Comparison of ENCODE assay signal across 11 mouse cellular contexts in genomic region chr5:22342461-22342860, GRCm38 (mm10). TPM values are rescaled to one million over a fixed set of nuclear protein-coding genes. Genes with fewer than 3 reads are reported as not detected.
DNase-seq lines count a peak whose midpoint lies in the region; ATAC-seq lines count a peak whose summit lies in the region.
"Had no signal": no experiment of that assay in that cellular context is flagged by ENCODE, and none has a peak within 500 bp of the region (broad histone marks: within the 10 kb centered on the region; RNA-seq: fewer than 3 reads in every experiment).

No protein-coding gene starts in this region.

- H3K36me3 ChIP-seq in heart, embryonic 12.5 days: no peaks in the 10 kb centered on the region
- H3K36me3 ChIP-seq in hindbrain, embryonic 12.5 days: no peaks in the 10 kb centered on the region
- H3K36me3 ChIP-seq in midbrain, embryonic 13.5 days: no peaks in the 10 kb centered on the region
- H3K36me3 ChIP-seq: stomach, embryonic 15.5 days had no signal

- no peak for DNase-seq in heart, adult 9 months (ENCODE audit: low spot score in 2 of 2)
- DNase-seq in cerebellum, postnatal 25 days: peak; percentile 54 to 64
- DNase-seq in gastrocnemius, adult 8-10 months (ENCODE audit: low spot score in 2 of 2): no peak
- no peak for DNase-seq in adrenal gland, adult (ENCODE audit: inconsistent age in 2 of 2, low spot score in 1 of 2)
- DNase-seq in layer of hippocampus, adult 9-10 months (ENCODE audit: low spot score): no peak
- DNase-seq: adrenal gland, postnatal 36 days; kidney, adult 9 months had no signal

- peak overlapping the region; percentile 20; the same call in 1 of the 2 replicates for H3K4me3 ChIP-seq in heart, embryonic 12.5 days
- no peak overlapping the region for H3K4me3 ChIP-seq in hindbrain, embryonic 12.5 days
- peak overlapping the region; percentile 66 for H3K4me3 ChIP-seq in midbrain, embryonic 13.5 days (replicated peaks)
- H3K4me3 ChIP-seq: stomach, embryonic 15.5 days had no signal

- H3K4me1 ChIP-seq in heart, embryonic 12.5 days (replicated peaks): peaks cover 13% of the 10 kb centered on the region
- H3K4me1 ChIP-seq in hindbrain, embryonic 12.5 days: peaks cover 20% of the 10 kb centered on the region
- peaks cover 25% of the 10 kb centered on the region for H3K4me1 ChIP-seq in midbrain, embryonic 13.5 days (replicated peaks)

- 34% methylated on average over 7 of the region's 7 CpGs for WGBS in heart, embryonic 12.5 days
- 71% methylated on average over 7 of the region's 7 CpGs for WGBS in hindbrain, embryonic 12.5 days
- 73% methylated on average over 7 of the region's 7 CpGs for WGBS in midbrain, embryonic 13.5 days

- ATAC-seq in heart, embryonic 12.5 days (ENCODE audit: insufficient number of reproducible peaks, low FRiP score): no peak
- ATAC-seq in hindbrain, embryonic 12.5 days (ENCODE audit: low FRiP score): no peak
- ATAC-seq in midbrain, embryonic 13.5 days: no peak

- 0 out of 2 replicates have a peak overlapping the region, but pooled peaks have one; percentile 1 for H3K4me2 ChIP-seq in heart, embryonic 12.5 days
- H3K4me2 ChIP-seq in hindbrain, embryonic 12.5 days (replicated peaks): 0 out of 2 replicates have a peak overlapping the region, but pooled peaks have one; percentile 8
- H3K4me2 ChIP-seq in midbrain, embryonic 13.5 days (replicated peaks): peak overlapping the region; percentile 93
- H3K4me2 ChIP-seq: stomach, embryonic 15.5 days had no signal

- H3K27me3 ChIP-seq in heart, embryonic 12.5 days (replicated peaks): peaks cover 65% of the 10 kb centered on the region
- H3K27me3 ChIP-seq in hindbrain, embryonic 12.5 days: peaks cover 52% of the 10 kb centered on the region
- H3K27me3 ChIP-seq in midbrain, embryonic 13.5 days: peaks cover 38% of the 10 kb centered on the region

- H3K9ac ChIP-seq in heart, embryonic 12.5 days: no peak overlapping the region
- H3K9ac ChIP-seq in hindbrain, embryonic 12.5 days: no peak overlapping the region
- H3K9ac ChIP-seq in midbrain, embryonic 13.5 days (replicated peaks): peak overlapping the region; percentile 43; the same call in 1 of the 2 replicates
- H3K9ac ChIP-seq: stomach, embryonic 15.5 days had no signal

- H3K27ac ChIP-seq in heart, embryonic 12.5 days (ENCODE audit: poor library complexity, severe bottlenecking): no peak overlapping the region
- H3K27ac ChIP-seq in hindbrain, embryonic 12.5 days: no peak overlapping the region
- no peak overlapping the region for H3K27ac ChIP-seq in midbrain, embryonic 13.5 days
- H3K27ac ChIP-seq: stomach, embryonic 15.5 days had no signal

- H3K9me3 ChIP-seq in heart, embryonic 12.5 days (replicated peaks): no peaks in the 10 kb centered on the region
- no peaks in the 10 kb centered on the region for H3K9me3 ChIP-seq in hindbrain, embryonic 12.5 days (replicated peaks)
- H3K9me3 ChIP-seq in midbrain, embryonic 13.5 days: no peaks in the 10 kb centered on the region
- H3K9me3 ChIP-seq: stomach, embryonic 15.5 days had no signal

RNA-seq across cellular contexts. Expression of gene Reln, which starts 2.0 kb away (rescaled TPM):
- polyA plus RNA-seq in heart, embryonic 12.5 days (2016; fragmentation: Nextera tagmentation; extraction: Ambion mirVana): 4.6 TPM in 2 replicates
- polyA plus RNA-seq in hindbrain, embryonic 12.5 days (2016; fragmentation: Nextera tagmentation; extraction: Ambion mirVana): 12.9 and 13.1 TPM in 2 replicates
- polyA plus RNA-seq in midbrain, embryonic 13.5 days (2015; fragmentation: Nextera tagmentation; extraction: Ambion mirVana): 28.8 and 40.1 TPM in 2 replicates
- total RNA-seq in gastrocnemius, adult 8-10 months (2022): 1 to 10 TPM; 1.3 to 4.9 (median 2.4) TPM

Comparison
In these comparisons a context has a peak if more than half of its experiments do, and no peak if none do; other contexts are left out.
1. H3K4me2 ChIP-seq: peak in every context shown above with its lines; median percentile 93 in midbrain, embryonic 13.5 days; 8 in hindbrain, embryonic 12.5 days; 1 in heart, embryonic 12.5 days.
2. DNase-seq: peak in cerebellum, postnatal 25 days (2 of 2); none in heart, adult 9 months (0 of 2), gastrocnemius, adult 8-10 months (0 of 2), adrenal gland, adult (0 of 2) and layer of hippocampus, adult 9-10 months (single experiment).